Mouse (Mus musculus) intestine, embryonic 16.5 days (tissue): ENCODE results near the gene Wasf2. TPM values are rescaled to one million over a fixed set of nuclear protein-coding genes. Genes with fewer than 3 reads are reported as not detected.

Experiments
- ATAC-seq: fragments of 200-750 bp; cut with Nextera tagmentation; 2 replicates; pipeline ENCODE4 v1.8.0; 2017; ENCODE audit warnings: moderate TSS enrichment, moderate library complexity
- H3K27ac ChIP-seq: fragments of 300-500 bp; sonication (generic); 2 replicates; pipeline ENCODE4 v1.5.1; 2014; ENCODE audit warnings: mild to moderate bottlenecking, low read length
- H3K27me3 ChIP-seq: fragments of 300-500 bp; sonication (generic); replicated peaks from 2 replicates; pipeline ENCODE4 v1.6.1; 2014; ENCODE audit warnings: low read length, control low read depth, mixed read lengths; ENCODE audit not compliant: control insufficient read depth, insufficient read depth
- H3K36me3 ChIP-seq: fragments of 300-500 bp; sonication (generic); 2 replicates; pipeline ENCODE4 v1.6.1; 2014; ENCODE audit warnings: low read length, control low read depth; ENCODE audit not compliant: control insufficient read depth, insufficient read depth
- H3K4me1 ChIP-seq: fragments of 300-500 bp; sonication (generic); 2 replicates; pipeline ENCODE4 v1.6.1; 2014; ENCODE audit warnings: low read length, control low read depth, mixed read lengths; ENCODE audit not compliant: control insufficient read depth, insufficient read depth
- H3K4me2 ChIP-seq: fragments of 300-500 bp; sonication (generic); 2 replicates; pipeline ENCODE4 v1.6.1; 2014; ENCODE audit warnings: low read depth, low read length, control low read depth
- H3K4me3 ChIP-seq: fragments of 300-500 bp; sonication (generic); 2 replicates; pipeline ENCODE4 v1.5.1; 2014; ENCODE audit warnings: mild to moderate bottlenecking, low read length
- H3K9ac ChIP-seq: fragments of 300-500 bp; sonication (generic); 2 replicates; pipeline ENCODE4 v1.6.1; 2014; ENCODE audit warnings: low read depth, low read length
- H3K9me3 ChIP-seq: fragments of 300-500 bp; sonication (generic); 2 replicates; pipeline ENCODE4 v1.6.1; 2016; ENCODE audit warnings: low read length, control low read depth; ENCODE audit not compliant: control insufficient read depth
- WGBS: fragments of 180-500 bp; shearing (Covaris S2); extraction: QIAGEN DNeasy Blood & Tissue Kit; methylation state at CpG from one replicate; pipeline ENCODE4 v1.1.7; 2014; 5-methylcytosine and 5-hydroxymethylcytosine counted together
- polyA plus RNA-seq: library from polyadenylated mRNA; unstranded; fragments of >200 nt; fragmentation: Nextera tagmentation; extraction: Ambion mirVana; gene quantifications from 2 replicates; pipeline ENCODE4 v1.2.1, GENCODE M21; 2015

The Wasf2 gene
- polyA plus RNA-seq, 1 experiment from 2014 or later: 76.9 TPM

- Histone ChIP-seq H3K4me1 (peaks cover 93% of the 10 kb centered on the region), H3K9ac (no peak overlapping the region), H3K4me3 (no peak overlapping the region), H3K27me3 (no peaks in the 10 kb centered on the region), H3K27ac (peak overlapping the region; percentile 38; the same call in 1 of the 2 replicates), H3K4me2 (no peak overlapping the region), H3K9me3 (no peaks in the 10 kb centered on the region), H3K36me3 (no peaks in the 10 kb centered on the region)
- ATAC-seq: no peak
- WGBS: 50% methylated on average over 9 of the region's 9 CpGs
Measured at GRCm38 (mm10) chr4:133089319-133089718, 41.0 kb upstream of the Wasf2 start.

GRCm38 (mm10) chr4:133089802-133090201 is 40.5 kb upstream of the Wasf2 start:
- no peak overlapping the region for H3K4me3 ChIP-seq
- H3K4me2 ChIP-seq: no peak overlapping the region
- H3K27me3 ChIP-seq: no peaks in the 10 kb centered on the region
- peaks cover 93% of the 10 kb centered on the region for H3K4me1 ChIP-seq
- peak overlapping the region; percentile 91 for H3K27ac ChIP-seq
- no peaks in the 10 kb centered on the region for H3K9me3 ChIP-seq
- H3K9ac ChIP-seq: 0 out of 2 replicates have a peak overlapping the region, but pooled peaks have one; percentile 59
- WGBS: 74% methylated on average over 4 of the region's 4 CpGs
- ATAC-seq: no peak
- no peaks in the 10 kb centered on the region for H3K36me3 ChIP-seq

DNA sequence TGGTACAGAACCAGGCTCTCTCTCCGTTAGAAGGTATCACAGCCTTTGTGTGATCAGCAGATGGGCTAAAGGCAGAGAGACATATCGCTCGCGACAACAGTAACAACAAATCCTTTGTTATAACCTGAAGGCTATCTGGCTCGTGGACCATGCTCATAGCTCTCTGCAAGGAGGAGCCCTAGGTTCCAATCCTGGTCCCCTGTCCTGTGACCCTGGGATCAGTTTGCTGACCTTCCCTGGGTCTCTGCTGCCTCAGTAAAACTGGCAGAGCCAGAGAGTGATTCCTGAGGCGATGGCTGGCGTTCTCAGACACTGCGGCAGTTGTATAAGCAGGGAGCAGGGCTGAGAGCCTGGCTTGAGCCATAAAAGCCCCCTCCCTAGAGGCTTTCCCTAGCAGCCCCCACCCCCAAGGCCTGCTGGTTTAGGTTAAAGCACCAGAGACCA is 40.0 kb upstream of the Wasf2 start:
- Histone ChIP-seq H3K36me3 (no peaks in the 10 kb centered on the region), H3K27ac (peak overlapping the region; percentile 91), H3K4me1 (peaks cover 93% of the 10 kb centered on the region), H3K4me3 (no peak overlapping the region), H3K4me2 (peak overlapping the region; percentile 2; the same call in 1 of the 2 replicates), H3K27me3 (no peaks in the 10 kb centered on the region), H3K9ac (peak overlapping the region; percentile 59), H3K9me3 (no peaks in the 10 kb centered on the region)
- no peak; the same call in 1 of the 2 replicates for ATAC-seq
- WGBS: 36% methylated on average over 8 of the region's 8 CpGs

- Histone ChIP-seq H3K4me2 (peak overlapping the region; percentile 2; the same call in 1 of the 2 replicates), H3K27ac (peak overlapping the region; percentile 91), H3K9ac (peak overlapping the region; percentile 59), H3K4me3 (no peak overlapping the region), H3K9me3 (no peaks in the 10 kb centered on the region), H3K36me3 (no peaks in the 10 kb centered on the region), H3K4me1 (peaks cover 92% of the 10 kb centered on the region), H3K27me3 (no peaks in the 10 kb centered on the region)
- 32% methylated on average over 18 of the region's 18 CpGs for WGBS
- peak; percentile 26 for ATAC-seq
Measured at GRCm38 (mm10) chr4:133090720-133091458, 39.4 kb upstream of the Wasf2 start.

GRCm38 (mm10) chr4:133091459-133091785 is 38.9 kb upstream of the Wasf2 start:
- WGBS: 79% methylated on average over 4 of the region's 4 CpGs
- Histone ChIP-seq H3K4me3 (no peak overlapping the region), H3K36me3 (no peaks in the 10 kb centered on the region), H3K9me3 (no peaks in the 10 kb centered on the region), H3K9ac (peak overlapping the region; percentile 59), H3K4me2 (no peak overlapping the region), H3K27me3 (no peaks in the 10 kb centered on the region), H3K4me1 (peaks cover 87% of the 10 kb centered on the region), H3K27ac (peak overlapping the region; percentile 91)
- ATAC-seq: no peak

DNA sequence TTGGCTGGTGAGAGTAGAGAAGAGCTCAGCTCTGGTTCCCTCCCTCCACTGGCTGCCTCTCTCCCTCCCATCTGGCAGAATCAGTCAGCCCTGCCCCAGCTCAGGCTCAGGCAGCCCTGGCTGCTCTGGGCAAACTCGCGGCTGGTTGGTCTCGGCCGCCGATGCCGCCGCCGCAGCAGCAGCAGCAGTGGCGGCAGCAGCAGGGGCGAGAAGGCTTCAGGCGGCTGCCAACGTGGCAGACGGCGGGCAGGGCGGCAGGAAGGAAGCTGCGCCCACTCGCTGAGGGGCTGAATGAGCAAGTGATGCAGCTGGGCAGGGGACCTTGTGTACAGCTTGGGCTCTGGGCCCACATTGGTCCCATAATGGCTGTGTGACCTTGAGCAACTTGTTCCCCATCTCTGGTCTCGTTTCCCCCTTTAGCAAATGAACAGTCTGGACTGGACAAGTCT is 37.8 kb upstream of the Wasf2 start:
- H3K27me3 ChIP-seq: no peaks in the 10 kb centered on the region
- peak overlapping the region; percentile 48 for H3K4me2 ChIP-seq
- peak overlapping the region; percentile 72 for H3K9ac ChIP-seq
- ATAC-seq: peak; percentile 12; the same call in 1 of the 2 replicates
- H3K4me1 ChIP-seq: peaks cover 76% of the 10 kb centered on the region
- H3K9me3 ChIP-seq: no peaks in the 10 kb centered on the region
- WGBS: 13% methylated on average over 18 of the region's 18 CpGs
- H3K27ac ChIP-seq: peak overlapping the region; percentile 91
- peak overlapping the region; percentile 22 for H3K4me3 ChIP-seq
- H3K36me3 ChIP-seq: no peaks in the 10 kb centered on the region

DNA sequence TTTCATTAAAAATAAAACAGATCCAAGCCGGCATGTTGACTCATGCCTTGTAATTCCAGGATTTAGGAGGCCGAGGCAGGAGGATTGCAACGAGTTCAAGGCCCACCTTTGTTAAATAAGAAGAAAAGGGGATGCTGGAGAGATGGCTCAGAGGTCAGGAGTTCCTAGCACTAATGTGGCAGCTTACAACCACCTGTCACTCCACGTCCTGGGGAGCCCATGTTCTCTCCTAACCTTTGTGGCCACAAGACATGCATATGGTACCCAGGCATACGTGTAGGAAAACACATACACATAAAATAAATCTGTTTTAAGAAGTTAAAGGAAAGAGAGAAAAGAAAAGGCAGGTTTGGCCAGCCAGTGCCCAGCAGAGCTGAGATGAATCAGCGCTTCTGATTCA is 37.2 kb upstream of the Wasf2 start:
- H3K36me3 ChIP-seq: no peaks in the 10 kb centered on the region
- H3K27ac ChIP-seq: peak overlapping the region; percentile 91
- peaks cover 70% of the 10 kb centered on the region for H3K4me1 ChIP-seq
- H3K9me3 ChIP-seq: no peaks in the 10 kb centered on the region
- no peak for ATAC-seq
- no peak overlapping the region for H3K4me3 ChIP-seq
- WGBS: 68% methylated on average over 6 of the region's 6 CpGs
- H3K9ac ChIP-seq: peak overlapping the region; percentile 57
- H3K27me3 ChIP-seq: no peaks in the 10 kb centered on the region
- no peak overlapping the region for H3K4me2 ChIP-seq

DNA sequence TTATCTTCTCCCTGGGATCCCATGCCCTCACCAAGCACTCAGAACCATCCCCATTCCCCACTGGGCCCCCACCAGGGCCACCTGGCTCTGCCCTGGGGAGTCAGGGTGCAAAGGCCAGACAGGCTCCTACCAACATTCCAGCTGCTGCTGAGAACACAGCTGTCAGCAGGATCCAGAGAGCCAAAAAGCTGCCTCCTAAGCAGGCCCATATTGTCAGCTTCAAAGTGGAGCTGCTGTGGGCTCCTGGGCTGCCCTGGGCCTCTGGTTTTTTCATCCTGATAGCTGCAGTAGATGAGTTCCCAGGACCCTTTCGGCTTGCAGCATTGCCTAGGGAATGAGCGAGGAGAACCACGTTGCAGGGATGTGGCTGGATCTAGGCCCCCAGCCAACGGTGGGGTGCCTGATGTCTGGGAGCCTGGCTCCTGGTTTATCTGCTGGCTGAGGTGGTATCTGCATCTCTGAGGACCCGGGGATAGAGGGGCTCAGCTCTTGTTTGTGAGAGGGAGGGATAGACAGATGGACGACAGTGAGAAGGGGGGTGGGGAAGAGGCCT is 36.7 kb upstream of the Wasf2 start:
- no peaks in the 10 kb centered on the region for H3K36me3 ChIP-seq
- WGBS: 17% methylated on average over 6 of the region's 6 CpGs
- H3K4me1 ChIP-seq: peaks cover 66% of the 10 kb centered on the region

GRCm38 (mm10) chr4:133094255-133094654 is 36.0 kb upstream of the Wasf2 start:
- Histone ChIP-seq H3K4me1 (peaks cover 63% of the 10 kb centered on the region), H3K4me3 (no peak overlapping the region), H3K4me2 (no peak overlapping the region), H3K27ac (peak overlapping the region; percentile 91), H3K27me3 (no peaks in the 10 kb centered on the region), H3K36me3 (no peaks in the 10 kb centered on the region), H3K9ac (0 out of 2 replicates have a peak overlapping the region, but pooled peaks have one; percentile 16), H3K9me3 (no peaks in the 10 kb centered on the region)
- WGBS: 40% methylated on average over 1 of the region's 1 CpGs
- no peak for ATAC-seq

More for the DNA sequence above, 36.7 kb upstream of the Wasf2 start:
- no peaks in the 10 kb centered on the region for H3K9me3 ChIP-seq
- no peaks in the 10 kb centered on the region for H3K27me3 ChIP-seq
- H3K27ac ChIP-seq: peak overlapping the region; percentile 91
- no peak overlapping the region for H3K4me3 ChIP-seq
- peak overlapping the region; percentile 57 for H3K9ac ChIP-seq
- ATAC-seq: peak; percentile 66
- H3K4me2 ChIP-seq: peak overlapping the region; percentile 37
